Mouse (Mus musculus): ENCODE measurements at regions not wholly inside any gene's neighbourhood (a gene's known extent, or its start where the extent isn't known, plus 50 kb on each side); places are given as distances from the start of the nearest gene placed in this dataset.
A peak's percentile ranks its signal among the peaks of the same experiment; 100 is the strongest.

GRCm38 (mm10) chr8:103425967-103426366 is 640.5 kb upstream of the Cdh11 start:
- Histone ChIP-seq H3K27ac (ENCODE audit: low read depth, low read length) (no peak overlapping the region), H3K4me3 (ENCODE audit: low read depth, low read length) (no peak overlapping the region), H3K9ac (no peak overlapping the region), H3K36me3 (ENCODE audit: insufficient read depth) (no peaks in the 10 kb centered on the region), H3K9me3 (ENCODE audit: low read length) (no peaks in the 10 kb centered on the region), H3K4me2 (ENCODE audit: low read depth) (no peak overlapping the region), H3K27me3 (ENCODE audit: insufficient read depth, low read length) (no peaks in the 10 kb centered on the region), H3K4me1 (ENCODE audit: insufficient read depth) (no peaks in the 10 kb centered on the region)
- TF ChIP-seq CTCF (IDR thresholded peaks at IDR 0.05; ENCODE audit: low read depth), result no peak
- ATAC-seq (no peak), DNase-seq (no peak)
- 68% methylated on average over 1 of the region's 1 CpGs for WGBS

- no peaks in the 10 kb centered on the region for H3K9me3 ChIP-seq (ENCODE audit: low read length)
- no peak overlapping the region for H3K9ac ChIP-seq
- no peaks in the 10 kb centered on the region for H3K27me3 ChIP-seq (ENCODE audit: insufficient read depth, low read length)
- no peak for TF ChIP-seq CTCF (IDR thresholded peaks at IDR 0.05; ENCODE audit: low read depth)
- H3K36me3 ChIP-seq (ENCODE audit: insufficient read depth), result no peaks in the 10 kb centered on the region
- H3K4me2 ChIP-seq (ENCODE audit: low read depth), result no peak overlapping the region
- no peaks in the 10 kb centered on the region for H3K4me1 ChIP-seq (ENCODE audit: insufficient read depth)
- H3K27ac ChIP-seq (ENCODE audit: low read depth, low read length), result no peak overlapping the region
- ATAC-seq, result no peak
- WGBS, result 95% methylated on average over 3 of the region's 3 CpGs
- no peak for DNase-seq
- no peak overlapping the region for H3K4me3 ChIP-seq (ENCODE audit: low read depth, low read length)
These were observed 645.5 kb upstream of the Cdh11 start for GRCm38 (mm10) chr8:103430874-103431492.

- Histone ChIP-seq H3K36me3 (ENCODE audit: insufficient read depth) (no peaks in the 10 kb centered on the region), H3K9ac (no peak overlapping the region), H3K27ac (ENCODE audit: low read depth, low read length) (no peak overlapping the region), H3K4me1 (ENCODE audit: insufficient read depth) (no peaks in the 10 kb centered on the region), H3K27me3 (ENCODE audit: insufficient read depth, low read length) (no peaks in the 10 kb centered on the region), H3K4me2 (ENCODE audit: low read depth) (no peak overlapping the region), H3K4me3 (ENCODE audit: low read depth, low read length) (no peak overlapping the region), H3K9me3 (ENCODE audit: low read length) (no peaks in the 10 kb centered on the region)
- no peak for DNase-seq
- ATAC-seq, result no peak
- 96% methylated on average over 6 of the region's 6 CpGs for WGBS
- no peak for TF ChIP-seq CTCF (IDR thresholded peaks at IDR 0.05; ENCODE audit: low read depth)
These were observed 648.2 kb upstream of the Cdh11 start for GRCm38 (mm10) chr8:103433532-103434105.

- Histone ChIP-seq H3K4me2 (ENCODE audit: low read depth) (no peak overlapping the region), H3K9me3 (ENCODE audit: low read length) (no peaks in the 10 kb centered on the region), H3K9ac (no peak overlapping the region), H3K4me1 (ENCODE audit: insufficient read depth) (no peaks in the 10 kb centered on the region), H3K27me3 (ENCODE audit: insufficient read depth, low read length) (no peaks in the 10 kb centered on the region), H3K27ac (ENCODE audit: low read depth, low read length) (no peak overlapping the region), H3K4me3 (ENCODE audit: low read depth, low read length) (no peak overlapping the region), H3K36me3 (ENCODE audit: insufficient read depth) (no peaks in the 10 kb centered on the region)
- no peak for TF ChIP-seq CTCF (IDR thresholded peaks at IDR 0.05; ENCODE audit: low read depth)
- DNase-seq (no peak), ATAC-seq (no peak)
- WGBS, result 83% methylated on average over 6 of the region's 6 CpGs
These were observed 653.7 kb upstream of the Cdh11 start for GRCm38 (mm10) chr8:103438995-103439717.

- no peaks in the 10 kb centered on the region for H3K4me1 ChIP-seq (ENCODE audit: insufficient read depth)
- no peak for ATAC-seq
- no peak for DNase-seq
- no peaks in the 10 kb centered on the region for H3K36me3 ChIP-seq (ENCODE audit: insufficient read depth)
- TF ChIP-seq CTCF (IDR thresholded peaks at IDR 0.05; ENCODE audit: low read depth), result peak; percentile 39
- no peak overlapping the region for H3K9ac ChIP-seq
- H3K27ac ChIP-seq (ENCODE audit: low read depth, low read length), result no peak overlapping the region
- H3K9me3 ChIP-seq (ENCODE audit: low read length), result no peaks in the 10 kb centered on the region
- no peaks in the 10 kb centered on the region for H3K27me3 ChIP-seq (ENCODE audit: insufficient read depth, low read length)
- H3K4me3 ChIP-seq (ENCODE audit: low read depth, low read length), result no peak overlapping the region
- no peak overlapping the region for H3K4me2 ChIP-seq (ENCODE audit: low read depth)
- 80% methylated on average over 5 of the region's 5 CpGs for WGBS
These were observed 655.7 kb upstream of the Cdh11 start for GRCm38 (mm10) chr8:103441163-103441562.

DNA sequence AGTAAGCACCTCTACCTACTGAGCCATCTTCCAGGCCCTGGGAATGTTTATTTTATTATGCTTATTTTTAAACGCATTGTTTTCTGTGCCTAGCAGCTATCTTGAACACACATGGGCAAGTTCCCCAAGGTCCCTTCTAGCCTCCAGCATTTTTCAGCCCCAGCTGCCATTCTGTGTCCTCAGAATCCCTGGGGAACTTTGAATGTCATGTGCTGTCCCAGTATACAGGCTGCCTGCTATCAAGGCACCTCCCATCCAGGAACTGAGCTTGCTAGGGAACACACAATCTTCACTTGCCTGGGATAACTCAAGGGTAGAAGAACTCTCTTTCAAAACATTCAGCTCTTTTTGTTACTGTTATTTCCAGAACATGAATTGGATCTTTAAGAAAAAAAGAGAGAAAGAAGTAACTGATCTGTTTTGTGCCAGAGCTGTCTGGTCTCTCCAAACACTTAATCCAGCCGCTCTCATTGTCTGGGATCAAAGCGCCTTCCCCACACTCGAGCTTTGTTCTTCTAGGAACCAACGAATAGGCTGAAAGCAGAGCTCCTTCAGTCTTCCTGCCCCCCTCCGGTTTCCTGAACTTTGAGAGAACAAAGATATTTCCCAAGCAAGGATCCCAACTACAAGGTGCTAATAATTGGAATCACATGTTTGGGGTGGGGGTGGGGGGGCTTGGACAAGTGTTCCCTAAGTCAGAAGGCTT is 657.1 kb upstream of the Cdh11 start:
- H3K4me1 ChIP-seq (ENCODE audit: insufficient read depth), result no peaks in the 10 kb centered on the region
- H3K9ac ChIP-seq, result no peak overlapping the region
- no peak for TF ChIP-seq CTCF (IDR thresholded peaks at IDR 0.05; ENCODE audit: low read depth)
- ATAC-seq (no peak), DNase-seq (no peak)
- no peaks in the 10 kb centered on the region for H3K36me3 ChIP-seq (ENCODE audit: insufficient read depth)
- H3K27me3 ChIP-seq (ENCODE audit: insufficient read depth, low read length), result no peaks in the 10 kb centered on the region
- H3K4me2 ChIP-seq (ENCODE audit: low read depth), result no peak overlapping the region
- 12% methylated on average over 6 of the region's 6 CpGs for WGBS
- H3K27ac ChIP-seq (ENCODE audit: low read depth, low read length), result no peak overlapping the region
- H3K9me3 ChIP-seq (ENCODE audit: low read length), result no peaks in the 10 kb centered on the region
- no peak overlapping the region for H3K4me3 ChIP-seq (ENCODE audit: low read depth, low read length)

- H3K4me1 ChIP-seq (ENCODE audit: insufficient read depth), result no peaks in the 10 kb centered on the region
- no peaks in the 10 kb centered on the region for H3K36me3 ChIP-seq (ENCODE audit: insufficient read depth)
- no peaks in the 10 kb centered on the region for H3K27me3 ChIP-seq (ENCODE audit: insufficient read depth, low read length)
- TF ChIP-seq CTCF (IDR thresholded peaks at IDR 0.05; ENCODE audit: low read depth), result no peak
- H3K4me3 ChIP-seq (ENCODE audit: low read depth, low read length), result no peak overlapping the region
- ATAC-seq (no peak), DNase-seq (no peak)
- H3K9ac ChIP-seq, result no peak overlapping the region
- no peak overlapping the region for H3K4me2 ChIP-seq (ENCODE audit: low read depth)
- no peaks in the 10 kb centered on the region for H3K9me3 ChIP-seq (ENCODE audit: low read length)
- no peak overlapping the region for H3K27ac ChIP-seq (ENCODE audit: low read depth, low read length)
- 58% methylated on average over 7 of the region's 7 CpGs for WGBS
These were observed 656.8 kb upstream of the Cdh5 start for GRCm38 (mm10) chr8:103444577-103444976.
